Mouse (Mus musculus) MEL (cell line): Measurements from ENCODE around the gene Slc8a2.

Source experiments
- POLR2A ChIP-seq, 2 experiments: IDR thresholded peaks; 2 replicates each; pipeline ENCODE4 v1.6.1; 2011 to 2012; ENCODE audit warnings: low read length in 2 of 2, mild to moderate bottlenecking in 2 of 2, control low read depth in 1 of 2, improper control_type of control experiment in 1 of 2, low read depth in 1 of 2, moderate library complexity in 1 of 2; ENCODE audit not compliant: control insufficient read depth in 1 of 2, insufficient read depth in 1 of 2, poor library complexity in 1 of 2
- TAL1 ChIP-seq: IDR thresholded peaks from 2 replicates; pipeline ENCODE4 v1.6.1; 2012; ENCODE audit warnings: mild to moderate bottlenecking, inconsistent platforms, low read length, moderate library complexity, mixed read lengths
- ZC3H11A ChIP-seq: IDR thresholded peaks from 2 replicates; pipeline ENCODE4 v1.6.1; 2012; ENCODE audit warnings: low read depth, mild to moderate bottlenecking, inconsistent platforms, low read length, improper control_type of control experiment

DNA sequence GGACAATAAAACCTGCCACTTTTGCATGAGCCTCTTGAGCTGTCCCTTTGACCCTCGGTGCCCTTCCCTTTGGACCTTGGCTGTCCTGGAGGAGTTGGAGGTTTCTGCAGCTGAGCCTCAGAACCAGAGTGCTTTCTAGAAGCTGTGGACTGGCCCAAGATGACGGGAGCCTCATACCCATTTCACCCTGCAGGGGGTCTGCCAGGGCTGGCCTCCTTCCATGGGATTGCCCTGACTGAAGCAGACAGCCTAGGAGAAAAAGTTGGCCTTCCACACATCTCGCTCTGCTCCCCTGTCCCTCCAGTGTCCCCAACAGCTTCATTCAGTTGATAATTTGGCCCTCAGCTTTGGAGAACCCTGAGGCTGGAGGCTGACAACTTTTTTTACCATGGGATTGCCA lies 12.5 kb upstream of the Slc8a2 start:
- TF ChIP-seq ZC3H11A: no peak
- TF ChIP-seq TAL1: no peak
- TF ChIP-seq POLR2A (IDR thresholded peaks at IDR 0.05; ENCODE audit: control insufficient read depth in 1 of 2, insufficient read depth in 1 of 2, low read depth in 1 of 2, low read length in 2 of 2, poor library complexity in 1 of 2): no peak
